Mouse (Mus musculus) kidney, postnatal 0 days (tissue): ENCODE data around the gene Ttc23. TPM values are rescaled to one million over a fixed set of nuclear protein-coding genes. Genes with fewer than 3 reads are reported as not detected.

Experiments used
- ATAC-seq: fragments of 200-750 bp; cut with Nextera tagmentation; replicated peaks from 2 replicates; pipeline ENCODE4 v1.8.0; 2017; ENCODE audit warnings: low read depth, moderate number of reproducible peaks, moderate TSS enrichment, moderate library complexity; ENCODE audit not compliant: low FRiP score
- DNase-seq: peaks from one replicate; pipeline ENCODE4 v3.0.0-alpha.2; 2016; ENCODE audit warnings: low spot score
- H3K27ac ChIP-seq: fragments of 300-500 bp; sonication (generic); 2 replicates; pipeline ENCODE4 v1.5.1; 2014; ENCODE audit warnings: mild to moderate bottlenecking
- H3K27me3 ChIP-seq: fragments of 300-500 bp; sonication (generic); 2 replicates; pipeline ENCODE4 v1.6.1; 2014; ENCODE audit warnings: low read length, mixed read lengths; ENCODE audit not compliant: insufficient read depth
- H3K36me3 ChIP-seq: fragments of 300-500 bp; sonication (generic); 2 replicates; pipeline ENCODE4 v1.6.1; 2014; ENCODE audit warnings: low read length, mixed read lengths; ENCODE audit not compliant: insufficient read depth
- H3K4me1 ChIP-seq: fragments of 300-500 bp; sonication (generic); replicated peaks from 2 replicates; pipeline ENCODE4 v1.6.1; 2014; ENCODE audit warnings: antibody characterized with exemption, low read length, mixed read lengths; ENCODE audit not compliant: insufficient read depth
- H3K4me2 ChIP-seq: fragments of 300-500 bp; sonication (generic); 2 replicates; pipeline ENCODE4 v1.6.1; 2014; ENCODE audit warnings: mild to moderate bottlenecking, low read length, moderate library complexity, mixed read lengths
- H3K4me3 ChIP-seq: fragments of 300-500 bp; sonication (generic); replicated peaks from 2 replicates; pipeline ENCODE4 v1.5.1; 2014; ENCODE audit warnings: low read depth, low read length
- H3K9ac ChIP-seq: fragments of 300-500 bp; sonication (generic); 2 replicates; pipeline ENCODE4 v1.6.1; 2014; ENCODE audit warnings: low read depth, low read length
- H3K9me3 ChIP-seq: fragments of 300-500 bp; sonication (generic); replicated peaks from 2 replicates; pipeline ENCODE4 v1.6.1; 2016; ENCODE audit warnings: low read length, inconsistent platforms, mixed read lengths
- CTCF ChIP-seq: IDR thresholded peaks from 2 replicates; pipeline ENCODE4 v1.5.1; 2016; ENCODE audit warnings: antibody characterized with exemption, low read depth, mild to moderate bottlenecking, moderate library complexity
- WGBS: fragments of 180-500 bp; shearing (Covaris S2); extraction: QIAGEN DNeasy Blood & Tissue Kit; methylation state at CpG from one replicate; pipeline ENCODE4 v1.1.7; 2014; 5-methylcytosine and 5-hydroxymethylcytosine counted together
- polyA plus RNA-seq: library from polyadenylated mRNA; unstranded; fragments of >200 nt; fragmentation: Nextera tagmentation; extraction: Ambion mirVana; gene quantifications from 2 replicates; pipeline ENCODE4 v1.2.1, GENCODE M21; 2015

Gene Ttc23
- polyA plus RNA-seq, 1 experiment from 2014 or later, result 25.6 TPM

DNA sequence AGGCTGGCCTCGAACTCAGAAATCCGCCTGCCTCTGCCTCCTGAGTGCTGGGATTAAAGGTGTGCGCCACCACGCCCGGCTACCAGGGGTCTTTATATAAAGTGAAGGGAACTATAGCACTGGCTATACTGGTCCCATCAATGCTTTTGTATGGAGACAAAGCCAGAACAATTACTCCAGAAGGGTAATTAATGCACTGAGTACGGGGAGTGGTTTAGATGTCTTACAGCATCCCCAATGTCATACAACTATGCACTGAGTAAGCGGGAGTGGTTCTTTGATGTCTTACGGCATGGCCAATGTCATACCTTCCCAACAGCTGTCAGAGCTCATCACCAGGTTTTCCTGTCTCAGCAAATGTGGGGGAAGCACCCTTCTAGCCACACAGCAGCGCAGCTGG is 4.3 kb upstream of the Ttc23 start:
- Histone ChIP-seq H3K9ac (no peak overlapping the region), H3K4me2 (no peak overlapping the region), H3K4me1 (0 out of 2 replicates have a peak, but pooled peaks cover 2% of the 10 kb centered on the region), H3K9me3 (no peaks in the 10 kb centered on the region), H3K27ac (no peak overlapping the region), H3K36me3 (no peaks in the 10 kb centered on the region), H3K4me3 (no peak overlapping the region), H3K27me3 (no peaks in the 10 kb centered on the region)
- no peak for TF ChIP-seq CTCF
- 93% methylated on average over 9 of the region's 9 CpGs for WGBS
- no peak for ATAC-seq
- DNase-seq, result no peak

DNA sequence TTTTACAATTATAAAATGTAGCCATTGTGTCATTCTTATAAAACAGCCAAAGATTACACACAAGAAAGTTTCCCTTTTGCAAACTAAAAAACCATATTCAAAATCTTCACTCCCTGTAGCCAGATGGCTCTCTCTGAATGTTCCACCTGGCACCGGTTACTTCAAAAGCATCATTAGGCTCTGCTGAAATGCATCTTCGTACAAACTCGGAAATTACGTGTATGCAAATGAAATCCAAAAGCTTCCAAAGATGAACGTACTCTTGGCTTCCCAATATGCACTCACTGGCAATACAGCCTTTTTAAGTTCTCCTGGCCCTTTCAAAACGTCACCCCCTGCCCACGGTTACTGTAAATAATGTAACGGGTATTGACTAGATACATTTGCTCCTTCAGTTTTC is 2.9 kb upstream of the Ttc23 start:
- H3K9ac ChIP-seq, result peak overlapping the region; percentile 75; the same call in 1 of the 2 replicates
- WGBS, result 33% methylated on average over 8 of the region's 8 CpGs
- ATAC-seq, result no peak

DNA sequence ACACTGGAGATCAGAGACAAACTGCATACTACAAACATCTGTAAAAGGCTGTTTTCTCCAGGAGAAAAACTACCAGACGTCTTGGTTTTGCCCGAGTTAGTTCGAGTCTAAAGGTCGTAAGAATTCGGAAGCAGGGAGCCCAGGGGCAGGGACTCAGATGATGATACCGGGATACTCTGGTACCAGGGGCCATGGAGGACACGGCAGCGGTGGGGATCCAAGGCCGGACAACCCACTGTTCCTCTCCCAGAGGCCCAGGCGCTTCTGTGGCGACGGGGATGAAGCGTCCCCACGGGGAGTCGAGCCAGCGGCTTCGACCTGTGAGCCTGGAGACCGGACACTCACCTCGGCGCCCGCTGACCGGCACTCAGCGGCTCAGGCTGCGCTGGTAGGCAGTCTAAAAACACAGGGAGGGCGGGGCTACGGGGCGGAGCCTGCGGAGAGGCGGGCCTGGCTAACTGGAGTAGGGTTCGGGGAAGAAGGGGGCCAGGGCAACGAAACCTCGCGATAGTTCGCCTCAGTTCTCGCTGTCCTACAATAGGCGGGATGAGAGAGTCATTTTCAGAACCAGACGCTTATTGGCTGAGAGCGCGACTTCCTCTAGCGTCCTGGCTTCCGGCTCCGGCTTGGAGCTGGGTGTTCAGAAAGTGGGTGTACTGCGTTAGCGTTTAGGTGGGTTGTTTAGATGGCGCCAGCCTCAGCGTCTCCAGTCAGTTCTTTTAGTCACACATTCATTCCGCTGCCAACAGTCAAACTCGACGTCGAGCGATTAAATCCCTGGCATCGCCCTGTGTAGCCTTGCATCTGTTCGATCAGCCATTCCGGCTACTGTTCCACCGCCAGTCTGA is 2.2 kb upstream of the Ttc23 start, which contains the start of gene Lrrc28:
TSS of gene Lrrc28 (minus strand) at position 436 of the 848 bp plus-strand sequence.
- Histone ChIP-seq H3K27me3 (no peaks in the 10 kb centered on the region), H3K4me3 (peak within 1 kb of the TSS; percentile 56), H3K9ac (peak within 1 kb of the TSS; percentile 85), H3K4me1 (peaks cover 18% of the 10 kb centered on the region), H3K4me2 (peak within 1 kb of the TSS; percentile 72), H3K9me3 (no peaks in the 10 kb centered on the region), H3K36me3 (no peaks in the 10 kb centered on the region), H3K27ac (peak within 1 kb of the TSS; percentile 95)
- WGBS, result under 1% methylated on average over 55 of the region's 55 CpGs
- ATAC-seq (peak; percentile 99), DNase-seq (peak; percentile 100)
- no peak for TF ChIP-seq CTCF

More for the DNA sequence above, 2.9 kb upstream of the Ttc23 start:
- H3K4me1 ChIP-seq, result peaks cover 11% of the 10 kb centered on the region
- DNase-seq, result no peak
- no peaks in the 10 kb centered on the region for H3K36me3 ChIP-seq
- peak overlapping the region; percentile 56 for H3K4me3 ChIP-seq
- H3K4me2 ChIP-seq, result peak overlapping the region; percentile 65
- no peak for TF ChIP-seq CTCF
- H3K27me3 ChIP-seq, result no peaks in the 10 kb centered on the region
- 0 out of 2 replicates have a peak overlapping the region, but pooled peaks have one; percentile 68 for H3K27ac ChIP-seq
- H3K9me3 ChIP-seq, result no peaks in the 10 kb centered on the region

DNA sequence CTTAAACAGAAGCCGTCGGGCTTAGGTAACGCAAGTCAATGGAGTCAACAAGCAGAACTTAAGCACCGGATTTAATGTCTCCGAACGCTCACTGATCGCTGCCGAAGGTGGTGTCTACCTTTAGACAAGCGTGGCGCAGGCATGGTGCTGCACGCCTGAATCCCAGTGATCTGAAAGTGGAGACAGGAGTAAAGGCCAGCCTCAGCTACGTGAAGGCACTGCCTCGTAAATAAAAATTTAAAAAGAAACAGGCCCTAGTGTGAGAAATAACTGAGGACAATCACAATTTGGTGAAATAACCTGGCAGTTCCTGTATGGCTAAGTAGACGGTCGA is 1.6 kb upstream of the Ttc23 start:
- peak overlapping the region; percentile 72 for H3K4me2 ChIP-seq
- peak overlapping the region; percentile 95 for H3K27ac ChIP-seq
- H3K9ac ChIP-seq, result peak overlapping the region; percentile 85
- 0% methylated on average over 15 of the region's 15 CpGs for WGBS
- 0 out of 2 replicates have a peak, but pooled peaks have one; percentile 1 for ATAC-seq
- no peak for DNase-seq
- peaks cover 18% of the 10 kb centered on the region for H3K4me1 ChIP-seq
- no peak for TF ChIP-seq CTCF
- no peaks in the 10 kb centered on the region for H3K27me3 ChIP-seq
- H3K4me3 ChIP-seq, result peak overlapping the region; percentile 56
- H3K36me3 ChIP-seq, result no peaks in the 10 kb centered on the region
- H3K9me3 ChIP-seq, result no peaks in the 10 kb centered on the region

DNA sequence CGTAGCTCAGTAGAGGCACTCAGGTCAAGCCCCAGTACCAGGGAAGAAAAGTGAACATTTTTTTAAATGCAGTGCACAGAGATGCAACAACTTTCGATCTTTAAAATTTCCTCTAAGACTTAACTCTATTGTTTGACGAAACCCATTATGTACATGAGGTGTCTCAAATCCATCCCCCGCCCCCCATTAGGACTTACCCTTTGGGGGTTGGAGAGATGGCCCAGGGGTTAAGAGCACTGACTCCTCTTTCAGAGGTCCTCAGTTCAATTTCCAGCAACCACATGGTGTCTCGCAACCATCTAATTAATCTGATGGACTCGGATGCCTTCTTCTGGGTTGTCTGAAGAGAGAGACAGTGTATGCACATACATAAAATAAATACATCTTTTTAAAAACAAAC is 1.1 kb upstream of the Ttc23 start:
- DNase-seq, result no peak
- no peaks in the 10 kb centered on the region for H3K36me3 ChIP-seq
- H3K27ac ChIP-seq, result peak overlapping the region; percentile 95
- H3K9ac ChIP-seq, result peak overlapping the region; percentile 85
- 7% methylated on average over 6 of the region's 6 CpGs for WGBS
- no peaks in the 10 kb centered on the region for H3K9me3 ChIP-seq
- no peak for TF ChIP-seq CTCF
- peaks cover 18% of the 10 kb centered on the region for H3K4me1 ChIP-seq
- no peak for ATAC-seq
- H3K4me3 ChIP-seq, result peak overlapping the region; percentile 56
- H3K27me3 ChIP-seq, result no peaks in the 10 kb centered on the region
- H3K4me2 ChIP-seq, result peak overlapping the region; percentile 72

DNA sequence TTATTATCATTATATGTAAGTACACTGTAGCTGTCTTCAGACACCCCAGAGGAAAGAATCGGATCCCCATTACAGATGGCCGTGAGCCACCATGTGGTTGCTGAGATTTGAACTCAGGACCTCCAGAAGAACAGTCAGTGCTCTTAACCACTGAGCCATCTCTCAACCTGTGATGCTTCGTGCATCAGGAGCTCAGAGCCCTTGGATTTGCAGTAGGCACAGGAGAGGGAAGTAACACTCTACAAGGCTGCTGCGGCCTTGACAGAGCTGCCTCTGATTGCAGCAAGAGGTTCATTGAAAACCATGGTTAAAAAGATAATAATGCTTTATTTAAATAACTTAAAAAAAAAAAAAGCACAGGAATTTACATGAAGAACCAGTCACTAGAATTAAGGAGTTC is 1.2 kb downstream of the Ttc23 start:
- no peak for TF ChIP-seq CTCF
- Histone ChIP-seq H3K4me3 (peak overlapping the region; percentile 49), H3K4me1 (peaks cover 20% of the 10 kb centered on the region), H3K9ac (0 out of 2 replicates have a peak overlapping the region, but pooled peaks have one; percentile 36), H3K36me3 (no peaks in the 10 kb centered on the region), H3K9me3 (no peaks in the 10 kb centered on the region), H3K27me3 (no peaks in the 10 kb centered on the region), H3K27ac (no peak overlapping the region), H3K4me2 (peak overlapping the region; percentile 61)
- DNase-seq (no peak), ATAC-seq (no peak)
- 60% methylated on average over 4 of the region's 4 CpGs for WGBS
